Mouse (Mus musculus): Measurements from ENCODE around the gene Arxes2.
"Not testable (repeated sequence)": the region's sequence is repeated elsewhere in the genome, so short reads cannot be mapped to it uniquely, and the experiment has no call there.

Arxes2 gene

GRCm38 (mm10) chrX:136032799-136033763 is 39.5 kb downstream of the Arxes2 start, which contains the start of gene Arxes1:
Gene Arxes1, plus strand, starts transcription at chrX:136033367.
- DNase-seq (ENCODE audit: low spot score in 2 of 2), result not testable (repeated sequence)

DNA sequence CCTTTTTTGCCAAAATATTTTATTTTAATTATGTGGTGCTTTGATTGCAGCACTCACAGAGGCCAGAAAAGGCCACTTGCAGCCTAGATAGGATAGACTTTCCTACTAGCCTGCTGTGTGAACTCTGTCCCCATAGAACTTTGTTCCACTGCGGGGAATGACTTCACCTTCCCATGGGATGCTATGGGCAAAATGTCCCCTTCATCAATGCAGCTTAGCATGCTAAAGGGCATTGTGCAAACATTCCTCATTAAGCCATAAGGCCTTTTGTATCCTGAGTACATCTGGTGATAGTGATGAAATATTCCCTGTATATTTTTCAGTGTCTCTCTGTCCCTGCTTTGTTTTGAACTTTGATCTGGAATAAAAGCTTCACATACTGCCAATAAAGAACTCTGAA is 50.1 kb downstream of the Arxes2 start:
- no peak for DNase-seq (ENCODE audit: low spot score in 2 of 2)

Data from spleen, postnatal 4 days (tissue).